Mouse (Mus musculus) lung, postnatal 0 days (tissue): Measurements from ENCODE around the gene Slain1. TPM values are rescaled to one million over a fixed set of nuclear protein-coding genes. Genes with fewer than 3 reads are reported as not detected.

ENCODE experiments used
- ATAC-seq: fragments of 200-750 bp; cut with Nextera tagmentation; 2 replicates; pipeline ENCODE4 v1.8.0; 2017; ENCODE audit warnings: moderate library complexity
- DNase-seq: peaks from one replicate; pipeline ENCODE4 v3.0.0-alpha.2; 2016; ENCODE audit warnings: low spot score
- H3K27ac ChIP-seq: fragments of 300-500 bp; sonication (generic); 2 replicates; pipeline ENCODE4 v1.5.1; 2014; ENCODE audit warnings: antibody characterized with exemption, mild to moderate bottlenecking, low read length, mixed read lengths
- H3K27me3 ChIP-seq: fragments of 300-500 bp; sonication (generic); replicated peaks from 2 replicates; pipeline ENCODE4 v1.6.1; 2014; ENCODE audit warnings: low read length, mixed read lengths; ENCODE audit not compliant: insufficient read depth
- H3K36me3 ChIP-seq: fragments of 300-500 bp; sonication (generic); 2 replicates; pipeline ENCODE4 v1.6.1; 2014; ENCODE audit warnings: low read length, mixed read lengths; ENCODE audit not compliant: insufficient read depth
- H3K4me1 ChIP-seq: fragments of 300-500 bp; sonication (generic); 2 replicates; pipeline ENCODE4 v1.6.1; 2014; ENCODE audit warnings: antibody characterized with exemption, low read depth, low read length, mixed read lengths; ENCODE audit not compliant: insufficient read depth
- H3K4me2 ChIP-seq: fragments of 300-500 bp; sonication (generic); replicated peaks from 2 replicates; pipeline ENCODE4 v1.6.1; 2014; ENCODE audit warnings: low read depth, mild to moderate bottlenecking, low read length, moderate library complexity, mixed read lengths
- H3K4me3 ChIP-seq: fragments of 300-500 bp; sonication (generic); 2 replicates; pipeline ENCODE4 v1.5.1; 2014; ENCODE audit warnings: low read depth, low read length
- H3K9ac ChIP-seq: fragments of 300-500 bp; sonication (generic); replicated peaks from 2 replicates; pipeline ENCODE4 v1.6.1; 2014; ENCODE audit warnings: low read depth, mild to moderate bottlenecking
- H3K9me3 ChIP-seq: fragments of 300-500 bp; sonication (generic); 2 replicates; pipeline ENCODE4 v1.6.1; 2016; ENCODE audit warnings: low read length, mixed read lengths
- CTCF ChIP-seq: IDR thresholded peaks from 2 replicates; pipeline ENCODE4 v1.5.1; 2016; ENCODE audit warnings: antibody characterized with exemption, mild to moderate bottlenecking
- EP300 ChIP-seq: IDR thresholded peaks from 2 replicates; pipeline ENCODE4 v1.6.1; 2016; ENCODE audit warnings: antibody characterized with exemption, mild to moderate bottlenecking, control low read depth
- WGBS: fragments of 180-500 bp; shearing (Covaris S2); extraction: QIAGEN DNeasy Blood & Tissue Kit; methylation state at CpG from one replicate; pipeline ENCODE4 v1.1.7; 2014; 5-methylcytosine and 5-hydroxymethylcytosine counted together
- polyA plus RNA-seq: library from polyadenylated mRNA; unstranded; fragments of >200 nt; fragmentation: Nextera tagmentation; extraction: Ambion mirVana; gene quantifications from 2 replicates; pipeline ENCODE4 v1.2.1, GENCODE M21; 2015

Gene Slain1
- polyA plus RNA-seq = 1.4 TPM in 2 replicates

DNA sequence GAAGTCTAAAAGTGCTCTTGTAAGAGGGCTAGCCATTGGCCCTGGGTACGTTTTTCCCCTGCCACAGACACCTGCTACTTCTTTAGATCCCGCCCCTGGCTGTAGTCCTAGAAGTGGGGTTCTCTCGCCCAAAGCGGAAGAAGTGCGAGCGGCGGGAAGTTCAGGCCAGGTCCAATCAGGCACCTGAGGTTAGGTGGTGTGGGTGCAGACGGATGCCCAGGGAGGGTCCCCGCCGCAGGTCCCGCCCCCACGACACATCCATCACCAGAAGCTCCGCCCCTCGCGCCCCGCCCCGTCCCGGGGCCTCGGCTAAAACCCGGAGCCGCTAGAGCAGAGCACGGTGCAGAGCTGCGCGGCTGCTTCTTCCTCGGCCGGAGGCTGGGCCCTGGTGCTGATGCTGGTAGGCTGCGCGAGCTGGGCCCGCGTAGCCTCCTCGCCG lies at the start of gene Slain1:
Slain1 (plus strand) TSS at position 333 of the 439 bp plus-strand sequence.
- 1% methylated on average over 22 of the region's 32 CpGs for WGBS
- Histone ChIP-seq H3K4me1 (no peaks in the 10 kb centered on the region), H3K9ac (no peak within 1 kb of the TSS; the same call in 1 of the 2 replicates), H3K36me3 (no peaks in the 10 kb centered on the region), H3K9me3 (no peaks in the 10 kb centered on the region), H3K27ac (no peak within 1 kb of the TSS), H3K4me2 (peak within 1 kb of the TSS; percentile 97), H3K4me3 (peak within 1 kb of the TSS; percentile 56), H3K27me3 (peaks cover 14% of the 10 kb centered on the region; the same call in 1 of the 2 replicates)
- peak; percentile 68 for DNase-seq
- ATAC-seq = peak; percentile 91
- TF ChIP-seq EP300 (no peak), CTCF (no peak)

DNA sequence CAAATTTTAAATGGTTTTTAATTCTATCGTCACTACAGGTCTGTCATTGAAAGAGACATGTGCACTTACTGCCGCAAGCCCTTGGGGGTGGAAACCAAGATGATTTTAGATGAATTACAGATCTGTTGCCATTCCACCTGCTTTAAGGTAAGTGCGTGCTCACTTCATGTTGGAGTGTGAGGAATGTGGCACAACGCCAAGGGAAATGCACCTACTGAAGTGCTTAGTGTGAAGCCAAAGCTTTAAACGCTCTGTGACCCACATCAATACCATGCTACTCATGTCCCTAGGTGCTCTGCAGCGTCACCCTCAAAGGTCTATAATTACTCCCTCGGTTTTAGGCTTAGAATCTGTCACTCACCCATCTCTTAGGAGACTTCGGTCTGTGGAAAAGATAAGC lies 42.0 kb upstream of the Slain1 start:
- no peaks in the 10 kb centered on the region for H3K4me1 ChIP-seq
- ATAC-seq = peak; percentile 62
- no peak overlapping the region for H3K9ac ChIP-seq
- TF ChIP-seq EP300 (no peak), CTCF (no peak)
- H3K27me3 ChIP-seq = no peaks in the 10 kb centered on the region
- no peak overlapping the region for H3K27ac ChIP-seq
- DNase-seq = peak; percentile 47
- H3K36me3 ChIP-seq = no peaks in the 10 kb centered on the region
- no peaks in the 10 kb centered on the region for H3K9me3 ChIP-seq
- H3K4me3 ChIP-seq = no peak overlapping the region
- WGBS = 60% methylated on average over 8 of the region's 8 CpGs
- H3K4me2 ChIP-seq = no peak overlapping the region

DNA sequence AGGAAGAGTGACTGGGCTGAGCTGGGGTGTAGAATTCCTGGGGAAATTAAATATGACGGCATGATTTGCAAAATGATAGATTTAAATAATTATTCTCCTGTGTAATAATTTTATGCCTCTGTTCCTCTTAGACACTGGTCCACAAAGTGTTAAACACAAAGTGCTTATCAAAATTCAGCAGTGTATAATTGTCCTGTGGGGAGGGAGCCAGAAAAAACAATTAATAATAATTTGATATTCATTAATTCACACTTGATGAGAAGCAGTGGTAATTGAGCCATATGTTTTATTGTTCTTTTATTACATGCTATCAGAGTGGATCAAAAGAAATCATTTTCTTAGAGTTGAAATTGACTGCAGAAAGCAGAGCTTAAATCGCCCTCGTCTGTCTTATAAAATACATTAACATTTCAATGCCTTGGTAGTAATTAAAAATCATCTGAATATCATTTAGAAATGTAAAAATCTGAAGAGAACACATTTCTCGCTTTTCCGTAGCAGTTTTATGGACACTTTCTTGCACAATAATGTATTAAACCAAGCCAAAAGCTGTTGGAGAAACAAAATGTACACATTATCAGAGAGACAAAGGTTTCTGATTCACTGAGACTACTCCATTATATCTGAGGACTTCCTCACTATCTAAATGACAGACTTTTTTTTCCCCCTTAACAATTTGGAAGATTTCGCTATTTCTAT lies 36.3 kb upstream of the Slain1 start:
- DNase-seq = no peak
- Histone ChIP-seq H3K9me3 (no peaks in the 10 kb centered on the region), H3K9ac (no peak overlapping the region), H3K36me3 (no peaks in the 10 kb centered on the region), H3K27ac (no peak overlapping the region), H3K27me3 (no peaks in the 10 kb centered on the region), H3K4me1 (no peaks in the 10 kb centered on the region), H3K4me3 (no peak overlapping the region), H3K4me2 (no peak overlapping the region)
- no peak for ATAC-seq
- TF ChIP-seq EP300 = no peak
- TF ChIP-seq CTCF = no peak
- 75% methylated on average over 6 of the region's 6 CpGs for WGBS

DNA sequence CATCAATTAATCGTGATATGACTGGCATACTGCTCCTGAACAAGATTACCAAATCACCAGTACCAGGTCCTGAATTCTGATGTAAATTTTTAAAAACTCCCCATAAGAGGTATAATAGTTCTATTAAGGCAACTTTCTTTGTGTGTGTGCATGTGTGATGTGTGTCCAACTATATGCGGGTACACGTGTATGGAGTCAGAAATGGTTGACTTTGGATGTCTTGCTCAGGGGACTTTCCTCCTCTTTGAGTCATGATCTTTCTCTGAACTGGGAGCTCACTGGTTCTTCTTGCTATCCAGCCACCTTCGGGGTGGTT lies 35.8 kb upstream of the Slain1 start:
- no peak for ATAC-seq
- WGBS = 92% methylated on average over 4 of the region's 4 CpGs
- no peak overlapping the region for H3K4me2 ChIP-seq

DNA sequence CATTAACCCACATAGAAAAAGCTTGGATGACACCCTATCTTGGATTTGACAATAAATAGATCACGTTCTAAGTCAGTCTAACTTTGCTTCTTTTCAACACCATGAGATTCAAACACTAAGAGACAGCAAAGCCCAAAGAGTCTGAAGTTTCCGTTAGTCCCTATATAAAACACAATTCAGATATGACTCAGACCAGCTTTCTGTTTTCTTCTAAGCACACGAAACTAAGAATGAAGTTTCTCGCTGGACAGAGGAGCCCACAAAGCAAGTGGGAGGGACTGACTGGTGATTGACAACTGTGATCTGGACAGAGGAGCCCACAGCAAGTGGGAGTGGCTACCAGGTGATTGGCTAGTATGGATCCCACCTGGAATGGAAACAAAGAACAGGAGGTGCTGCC lies 30.3 kb upstream of the Slain1 start:
- ATAC-seq = no peak
- Histone ChIP-seq H3K4me1 (no peaks in the 10 kb centered on the region), H3K27ac (no peak overlapping the region), H3K4me3 (no peak overlapping the region), H3K36me3 (no peaks in the 10 kb centered on the region), H3K9me3 (no peaks in the 10 kb centered on the region), H3K27me3 (no peaks in the 10 kb centered on the region), H3K9ac (no peak overlapping the region), H3K4me2 (no peak overlapping the region)
- 87% methylated on average over 4 of the region's 4 CpGs for WGBS
- no peak for TF ChIP-seq EP300
- no peak for TF ChIP-seq CTCF
- no peak for DNase-seq

More for the DNA sequence above, 35.8 kb upstream of the Slain1 start:
- Histone ChIP-seq H3K27ac (no peak overlapping the region), H3K4me3 (no peak overlapping the region), H3K9ac (no peak overlapping the region), H3K27me3 (no peaks in the 10 kb centered on the region), H3K36me3 (no peaks in the 10 kb centered on the region), H3K4me1 (no peaks in the 10 kb centered on the region), H3K9me3 (no peaks in the 10 kb centered on the region)
- DNase-seq = no peak
- TF ChIP-seq CTCF = no peak
- TF ChIP-seq EP300 = no peak

DNA sequence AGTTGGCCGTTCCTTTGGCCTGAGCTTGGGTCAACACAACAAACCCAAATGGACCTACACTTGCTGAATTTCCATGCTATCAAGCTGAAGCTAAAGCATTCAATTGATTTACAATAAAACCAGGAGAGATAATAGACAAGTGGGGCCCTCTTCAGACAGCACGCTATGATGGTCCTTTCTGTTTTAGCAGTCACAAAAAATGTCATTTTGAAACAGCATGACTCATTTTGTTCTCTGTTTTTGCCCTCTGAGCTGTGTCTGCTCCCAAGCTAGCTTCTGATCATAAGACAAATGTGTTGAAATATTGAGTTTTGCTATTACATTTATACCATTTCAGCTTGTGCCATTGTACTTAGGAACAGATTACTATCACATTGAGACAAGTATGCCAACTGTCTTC lies 28.8 kb upstream of the Slain1 start:
- Histone ChIP-seq H3K9me3 (no peaks in the 10 kb centered on the region), H3K4me2 (no peak overlapping the region), H3K27ac (no peak overlapping the region), H3K9ac (no peak overlapping the region), H3K4me1 (no peaks in the 10 kb centered on the region), H3K4me3 (no peak overlapping the region), H3K27me3 (no peaks in the 10 kb centered on the region), H3K36me3 (no peaks in the 10 kb centered on the region)
- ATAC-seq (no peak), DNase-seq (no peak)
- WGBS = 92% methylated on average over 2 of the region's 2 CpGs
- TF ChIP-seq EP300 (no peak), CTCF (no peak)
